Mouse (Mus musculus): ENCODE measurements around the gene Slc44a2. TPM values are rescaled to one million over a fixed set of nuclear protein-coding genes. Genes with fewer than 3 reads are reported as not detected.

Slc44a2 gene
- total and polyA plus RNA-seq, 2 experiments from 2014 or later = 47.1 to 58.5 TPM

GRCm38 (mm10) chr9:21340411-21340810 is 19.9 kb downstream of the Slc44a2 start:
- Histone ChIP-seq H3K4me3 (ENCODE audit: low read depth, low read length) (no peak overlapping the region), H3K36me3 (ENCODE audit: insufficient read depth, low read length) (peaks cover 34% of the 10 kb centered on the region), H3K9me3 (ENCODE audit: low read length) (no peaks in the 10 kb centered on the region), H3K4me1 (ENCODE audit: insufficient read depth, low read length) (no peaks in the 10 kb centered on the region), H3K27me3 (ENCODE audit: insufficient read depth, low read length) (no peaks in the 10 kb centered on the region), H3K9ac (replicated peaks; ENCODE audit: low read length, poor library complexity, severe bottlenecking) (no peak overlapping the region), H3K27ac (ENCODE audit: low read depth, low read length) (no peak overlapping the region), H3K4me2 (ENCODE audit: low read depth, low read length, poor library complexity, severe bottlenecking) (no peak overlapping the region)
- WGBS = 90% methylated on average over 4 of the region's 4 CpGs
- no peak for TF ChIP-seq CTCF (IDR thresholded peaks at IDR 0.05)
- no peak for DNase-seq (ENCODE audit: low spot score)
- ATAC-seq (ENCODE audit: low FRiP score) = no peak

GRCm38 (mm10) chr9:21346627-21347365 is 26.3 kb downstream of the Slc44a2 start:
- 69% methylated on average over 15 of the region's 16 CpGs for WGBS
- DNase-seq (ENCODE audit: low spot score) = no peak
- Histone ChIP-seq H3K9me3 (ENCODE audit: low read length) (no peaks in the 10 kb centered on the region), H3K4me2 (ENCODE audit: low read depth, low read length, poor library complexity, severe bottlenecking) (no peak overlapping the region), H3K4me1 (ENCODE audit: insufficient read depth, low read length) (no peaks in the 10 kb centered on the region), H3K36me3 (ENCODE audit: insufficient read depth, low read length) (peaks cover 60% of the 10 kb centered on the region), H3K9ac (replicated peaks; ENCODE audit: low read length, poor library complexity, severe bottlenecking) (no peak overlapping the region), H3K27ac (ENCODE audit: low read depth, low read length) (no peak overlapping the region), H3K27me3 (ENCODE audit: insufficient read depth, low read length) (no peaks in the 10 kb centered on the region), H3K4me3 (ENCODE audit: low read depth, low read length) (no peak overlapping the region)
- ATAC-seq (ENCODE audit: low FRiP score) = no peak
- no peak for TF ChIP-seq CTCF (IDR thresholded peaks at IDR 0.05)

- Histone ChIP-seq H3K27ac (ENCODE audit: low read depth, low read length) (no peak overlapping the region), H3K36me3 (ENCODE audit: insufficient read depth, low read length) (peaks cover 53% of the 10 kb centered on the region), H3K27me3 (ENCODE audit: insufficient read depth, low read length) (no peaks in the 10 kb centered on the region), H3K9me3 (ENCODE audit: low read length) (no peaks in the 10 kb centered on the region), H3K4me3 (ENCODE audit: low read depth, low read length) (no peak overlapping the region), H3K4me1 (ENCODE audit: insufficient read depth, low read length) (no peaks in the 10 kb centered on the region), H3K4me2 (ENCODE audit: low read depth, low read length, poor library complexity, severe bottlenecking) (no peak overlapping the region), H3K9ac (replicated peaks; ENCODE audit: low read length, poor library complexity, severe bottlenecking) (no peak overlapping the region)
- no peak for TF ChIP-seq CTCF (IDR thresholded peaks at IDR 0.05)
- WGBS = 94% methylated on average over 3 of the region's 3 CpGs
- ATAC-seq (ENCODE audit: low FRiP score) (no peak), DNase-seq (ENCODE audit: low spot score) (no peak)
Measured at GRCm38 (mm10) chr9:21348152-21348551, 27.7 kb downstream of the Slc44a2 start.

GRCm38 (mm10) chr9:21351178-21351577 is 30.7 kb downstream of the Slc44a2 start:
- no peaks in the 10 kb centered on the region for H3K9me3 ChIP-seq (ENCODE audit: low read length)
- H3K4me1 ChIP-seq (ENCODE audit: insufficient read depth, low read length) = no peaks in the 10 kb centered on the region
- no peak overlapping the region for H3K4me2 ChIP-seq (ENCODE audit: low read depth, low read length, poor library complexity, severe bottlenecking)
- peaks cover 51% of the 10 kb centered on the region for H3K36me3 ChIP-seq (ENCODE audit: insufficient read depth, low read length)
- no peak for ATAC-seq (ENCODE audit: low FRiP score)
- WGBS = 93% methylated on average over 7 of the region's 7 CpGs
- no peak for DNase-seq (ENCODE audit: low spot score)
- H3K9ac ChIP-seq (replicated peaks; ENCODE audit: low read length, poor library complexity, severe bottlenecking) = no peak overlapping the region
- no peaks in the 10 kb centered on the region for H3K27me3 ChIP-seq (ENCODE audit: insufficient read depth, low read length)
- TF ChIP-seq CTCF (IDR thresholded peaks at IDR 0.05) = no peak
- H3K27ac ChIP-seq (ENCODE audit: low read depth, low read length) = no peak overlapping the region
- no peak overlapping the region for H3K4me3 ChIP-seq (ENCODE audit: low read depth, low read length)

- ATAC-seq (ENCODE audit: low FRiP score) = no peak
- WGBS = 95% methylated on average over 4 of the region's 4 CpGs
- Histone ChIP-seq H3K36me3 (ENCODE audit: insufficient read depth, low read length) (peaks cover 51% of the 10 kb centered on the region), H3K27me3 (ENCODE audit: insufficient read depth, low read length) (no peaks in the 10 kb centered on the region), H3K4me2 (ENCODE audit: low read depth, low read length, poor library complexity, severe bottlenecking) (no peak overlapping the region), H3K4me3 (ENCODE audit: low read depth, low read length) (no peak overlapping the region), H3K4me1 (ENCODE audit: insufficient read depth, low read length) (no peaks in the 10 kb centered on the region), H3K9ac (replicated peaks; ENCODE audit: low read length, poor library complexity, severe bottlenecking) (no peak overlapping the region), H3K9me3 (ENCODE audit: low read length) (no peaks in the 10 kb centered on the region), H3K27ac (ENCODE audit: low read depth, low read length) (no peak overlapping the region)
- TF ChIP-seq CTCF (IDR thresholded peaks at IDR 0.05) = no peak
- DNase-seq (ENCODE audit: low spot score) = no peak
Measured at GRCm38 (mm10) chr9:21351702-21352377, 31.3 kb downstream of the Slc44a2 start.

Measured in midbrain, postnatal 0 days (tissue).